Mouse (Mus musculus) testis, postnatal 10 days (tissue): ENCODE data around the gene Xrn1.
"Not testable (repeated sequence)": the region's sequence is repeated elsewhere in the genome, so short reads cannot be mapped to it uniquely, and the experiment has no call there.

Source experiments
- DNase-seq: peaks from one replicate; pipeline ENCODE4 v3.0.0; 2021; ENCODE audit warnings: low spot score

Xrn1 gene

GRCm38 (mm10) chr9:95954585-95955461 is at the start of gene Xrn1:
Gene Xrn1 (plus strand): TSS chr9:95954760.
- peak; percentile 92 for DNase-seq

- no peak for DNase-seq
Observed at GRCm38 (mm10) chr9:95932855-95933254, 21.7 kb upstream of the Xrn1 start.

GRCm38 (mm10) chr9:95953658-95954057 is 902 bp upstream of the Xrn1 start:
- no peak for DNase-seq

GRCm38 (mm10) chr9:95954226-95954584 is 355 bp upstream of the Xrn1 start:
- no peak for DNase-seq

GRCm38 (mm10) chr9:95957611-95958010 is 3.1 kb downstream of the Xrn1 start:
- DNase-seq: no peak

GRCm38 (mm10) chr9:95958041-95958730 is 3.6 kb downstream of the Xrn1 start:
- DNase-seq: no peak

- not testable (repeated sequence) for DNase-seq
Observed at GRCm38 (mm10) chr9:95958731-95959105, 4.2 kb downstream of the Xrn1 start.

GRCm38 (mm10) chr9:95959246-95959645 is 4.7 kb downstream of the Xrn1 start:
- no peak for DNase-seq

- no peak for DNase-seq
Observed at GRCm38 (mm10) chr9:95959732-95960428, 5.3 kb downstream of the Xrn1 start.

- DNase-seq: no peak
Observed at GRCm38 (mm10) chr9:95961058-95961457, 6.5 kb downstream of the Xrn1 start.

- DNase-seq: no peak
Observed at GRCm38 (mm10) chr9:95964037-95964436, 9.5 kb downstream of the Xrn1 start.

GRCm38 (mm10) chr9:95978279-95978678 is 23.7 kb downstream of the Xrn1 start:
- DNase-seq: no peak

GRCm38 (mm10) chr9:95979896-95980295 is 25.3 kb downstream of the Xrn1 start:
- no peak for DNase-seq

- DNase-seq: no peak
Observed at GRCm38 (mm10) chr9:95992255-95992654, 37.7 kb downstream of the Xrn1 start.

GRCm38 (mm10) chr9:96004455-96004854 is 49.9 kb downstream of the Xrn1 start:
- no peak for DNase-seq

GRCm38 (mm10) chr9:96010664-96011063 is 56.1 kb downstream of the Xrn1 start:
- no peak for DNase-seq

- no peak for DNase-seq
Observed at GRCm38 (mm10) chr9:96023921-96024320, 69.4 kb downstream of the Xrn1 start.

GRCm38 (mm10) chr9:96027913-96028312 is 73.4 kb downstream of the Xrn1 start:
- no peak for DNase-seq

- peak; percentile 54 for DNase-seq
Observed at GRCm38 (mm10) chr9:96028818-96029217, 74.3 kb downstream of the Xrn1 start.

GRCm38 (mm10) chr9:96029886-96030285 is 75.3 kb downstream of the Xrn1 start:
- no peak for DNase-seq

GRCm38 (mm10) chr9:96035371-96036086 is 81.0 kb downstream of the Xrn1 start:
- DNase-seq: no peak

GRCm38 (mm10) chr9:96044214-96044613 is 89.7 kb downstream of the Xrn1 start:
- no peak for DNase-seq
